Mouse (Mus musculus): ENCODE measurements at regions not wholly inside any gene's neighbourhood (a gene's known extent, or its start where the extent isn't known, plus 50 kb on each side); places are given as distances from the start of the nearest gene placed in this dataset.

DNA sequence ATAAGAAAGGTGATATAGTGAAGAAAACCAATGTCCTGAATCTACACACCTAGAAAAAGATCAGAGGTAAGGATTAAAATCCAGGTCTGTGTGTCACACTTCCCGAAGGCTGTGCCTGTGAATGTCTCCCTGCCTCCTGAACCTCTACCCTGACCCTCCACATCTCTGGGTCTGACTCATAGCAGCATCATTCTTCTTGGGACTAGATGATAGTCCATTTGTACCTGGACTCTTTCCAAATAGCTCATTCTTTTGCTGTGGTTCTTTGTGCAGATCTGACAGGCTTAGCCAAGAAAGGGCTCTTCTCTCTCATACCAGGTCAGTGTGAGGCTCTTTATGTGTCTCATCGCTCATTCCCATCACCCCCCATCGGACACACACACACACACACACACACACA lies 146.8 kb upstream of the 4930535I16Rik start:
- ATAC-seq: no peak
- 90% methylated on average over 3 of the region's 3 CpGs for WGBS

DNA sequence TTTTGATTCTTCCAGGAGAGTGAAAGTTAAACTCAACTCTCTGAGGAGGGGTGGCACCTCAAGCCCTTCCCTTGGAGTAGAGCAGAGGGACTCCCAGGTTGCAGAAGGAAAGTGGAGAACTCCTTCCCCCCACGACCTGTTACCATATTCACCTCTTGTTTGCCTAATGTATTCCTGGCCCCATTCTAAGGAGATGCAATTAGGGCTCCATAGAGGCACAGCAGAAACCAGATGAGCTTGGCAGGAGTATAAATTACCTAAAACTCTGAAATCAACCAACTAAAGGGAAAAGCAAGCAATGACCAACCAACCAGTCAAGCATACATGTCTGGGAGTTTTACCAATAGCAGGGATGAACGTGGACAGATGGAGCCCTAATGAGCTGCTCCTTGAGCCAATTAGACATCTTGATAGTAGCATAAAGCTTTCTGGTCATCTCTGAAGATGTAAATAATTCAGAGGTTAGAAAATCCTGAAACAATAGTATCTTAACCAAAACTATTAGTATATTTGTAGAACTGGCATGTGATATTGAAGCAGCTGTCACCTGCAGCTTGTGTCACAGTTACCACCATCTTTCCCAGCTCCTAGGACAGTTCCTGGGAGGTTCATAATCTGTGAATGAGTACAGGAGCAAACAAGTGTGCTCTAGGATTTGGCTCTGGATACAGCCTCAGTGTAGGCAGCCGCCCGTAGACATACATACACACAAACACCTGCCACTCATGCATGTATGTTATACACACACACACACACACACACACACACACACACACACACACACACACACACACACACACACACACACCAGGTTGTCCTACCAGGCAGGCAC lies 145.7 kb upstream of the 4930535I16Rik start:
- Histone ChIP-seq H3K27me3 (ENCODE audit: control insufficient read depth, insufficient read depth, low read depth, low read length) (no peaks in the 10 kb centered on the region), H3K4me2 (ENCODE audit: low read length) (no peak overlapping the region), H3K27ac (ENCODE audit: low read length) (no peak overlapping the region), H3K9me3 (replicated peaks; ENCODE audit: control insufficient read depth, low read length, poor library complexity, severe bottlenecking) (no peaks in the 10 kb centered on the region), H3K4me3 (ENCODE audit: low read depth, low read length) (no peak overlapping the region), H3K9ac (ENCODE audit: low read depth, low read length) (no peak overlapping the region), H3K36me3 (ENCODE audit: control insufficient read depth, insufficient read depth, low read length) (no peaks in the 10 kb centered on the region), H3K4me1 (ENCODE audit: control insufficient read depth, insufficient read depth, low read length) (no peaks in the 10 kb centered on the region)
- WGBS: 69% methylated on average over 4 of the region's 4 CpGs
- ATAC-seq: no peak

More for the DNA sequence above, 146.8 kb upstream of the 4930535I16Rik start:
- Histone ChIP-seq H3K27ac (ENCODE audit: low read length) (no peak overlapping the region), H3K9me3 (replicated peaks; ENCODE audit: control insufficient read depth, low read length, poor library complexity, severe bottlenecking) (no peaks in the 10 kb centered on the region), H3K4me2 (ENCODE audit: low read length) (no peak overlapping the region), H3K36me3 (ENCODE audit: control insufficient read depth, insufficient read depth, low read length) (no peaks in the 10 kb centered on the region), H3K27me3 (ENCODE audit: control insufficient read depth, insufficient read depth, low read depth, low read length) (no peaks in the 10 kb centered on the region), H3K4me3 (ENCODE audit: low read depth, low read length) (no peak overlapping the region), H3K4me1 (ENCODE audit: control insufficient read depth, insufficient read depth, low read length) (no peaks in the 10 kb centered on the region), H3K9ac (ENCODE audit: low read depth, low read length) (no peak overlapping the region)

DNA sequence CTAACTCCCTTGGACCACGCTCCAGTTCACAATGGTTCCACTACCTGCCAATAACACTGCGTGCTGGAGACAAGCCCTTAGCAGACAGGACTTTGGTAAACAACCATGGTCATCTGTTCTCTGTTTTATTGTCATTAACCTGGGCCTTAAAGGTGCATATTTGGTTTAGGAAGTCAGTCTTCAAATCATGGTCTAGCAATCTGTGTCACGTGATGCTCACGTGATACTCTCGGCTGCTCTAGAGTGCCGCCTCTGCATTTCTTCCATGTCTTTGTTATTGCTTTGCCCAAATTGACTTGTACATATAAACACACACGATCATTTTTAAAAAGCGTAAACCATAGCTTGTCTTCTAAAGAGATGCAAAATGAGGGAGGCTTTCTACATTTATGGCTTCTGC lies 139.8 kb upstream of the 4930535I16Rik start:
- ATAC-seq: no peak
- H3K9ac ChIP-seq (ENCODE audit: low read depth, low read length): no peak overlapping the region
- H3K4me2 ChIP-seq (ENCODE audit: low read length): no peak overlapping the region
- H3K36me3 ChIP-seq (ENCODE audit: control insufficient read depth, insufficient read depth, low read length): no peaks in the 10 kb centered on the region
- no peak overlapping the region for H3K4me3 ChIP-seq (ENCODE audit: low read depth, low read length)
- H3K9me3 ChIP-seq (replicated peaks; ENCODE audit: control insufficient read depth, low read length, poor library complexity, severe bottlenecking): no peaks in the 10 kb centered on the region
- H3K4me1 ChIP-seq (ENCODE audit: control insufficient read depth, insufficient read depth, low read length): no peaks in the 10 kb centered on the region
- no peaks in the 10 kb centered on the region for H3K27me3 ChIP-seq (ENCODE audit: control insufficient read depth, insufficient read depth, low read depth, low read length)
- WGBS: 95% methylated on average over 8 of the region's 8 CpGs
- H3K27ac ChIP-seq (ENCODE audit: low read length): no peak overlapping the region

DNA sequence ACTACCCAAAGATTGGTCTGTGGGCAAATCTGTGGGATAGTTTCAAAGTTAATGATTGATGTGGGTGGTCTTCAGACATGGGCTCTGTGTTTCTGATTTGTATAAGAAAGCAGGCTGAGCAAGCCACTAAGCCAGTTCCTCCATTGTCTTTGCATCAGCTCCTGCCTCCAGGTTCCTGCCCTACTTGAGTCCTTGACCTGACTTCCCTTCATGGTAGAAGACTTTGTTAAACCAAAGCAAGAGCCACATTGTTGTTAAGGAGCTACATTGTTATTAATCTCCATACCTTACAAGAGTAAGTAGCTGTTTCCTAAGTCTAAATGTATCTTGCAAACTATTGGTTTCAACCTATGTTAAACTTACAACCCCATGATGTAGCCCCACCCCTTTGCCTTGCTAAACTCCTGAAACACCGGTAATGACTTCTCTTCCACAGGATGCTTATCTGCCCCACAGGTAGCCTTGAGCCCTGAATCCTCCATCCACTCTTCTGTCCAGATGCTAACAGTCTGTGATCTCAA lies 136.5 kb upstream of the 4930535I16Rik start:
- WGBS: 86% methylated on average over 1 of the region's 1 CpGs
- Histone ChIP-seq H3K9me3 (replicated peaks; ENCODE audit: control insufficient read depth, low read length, poor library complexity, severe bottlenecking) (no peaks in the 10 kb centered on the region), H3K4me1 (ENCODE audit: control insufficient read depth, insufficient read depth, low read length) (no peaks in the 10 kb centered on the region), H3K9ac (ENCODE audit: low read depth, low read length) (no peak overlapping the region), H3K27me3 (ENCODE audit: control insufficient read depth, insufficient read depth, low read depth, low read length) (no peaks in the 10 kb centered on the region), H3K27ac (ENCODE audit: low read length) (no peak overlapping the region), H3K4me2 (ENCODE audit: low read length) (no peak overlapping the region), H3K36me3 (ENCODE audit: control insufficient read depth, insufficient read depth, low read length) (no peaks in the 10 kb centered on the region), H3K4me3 (ENCODE audit: low read depth, low read length) (no peak overlapping the region)
- no peak for ATAC-seq

DNA sequence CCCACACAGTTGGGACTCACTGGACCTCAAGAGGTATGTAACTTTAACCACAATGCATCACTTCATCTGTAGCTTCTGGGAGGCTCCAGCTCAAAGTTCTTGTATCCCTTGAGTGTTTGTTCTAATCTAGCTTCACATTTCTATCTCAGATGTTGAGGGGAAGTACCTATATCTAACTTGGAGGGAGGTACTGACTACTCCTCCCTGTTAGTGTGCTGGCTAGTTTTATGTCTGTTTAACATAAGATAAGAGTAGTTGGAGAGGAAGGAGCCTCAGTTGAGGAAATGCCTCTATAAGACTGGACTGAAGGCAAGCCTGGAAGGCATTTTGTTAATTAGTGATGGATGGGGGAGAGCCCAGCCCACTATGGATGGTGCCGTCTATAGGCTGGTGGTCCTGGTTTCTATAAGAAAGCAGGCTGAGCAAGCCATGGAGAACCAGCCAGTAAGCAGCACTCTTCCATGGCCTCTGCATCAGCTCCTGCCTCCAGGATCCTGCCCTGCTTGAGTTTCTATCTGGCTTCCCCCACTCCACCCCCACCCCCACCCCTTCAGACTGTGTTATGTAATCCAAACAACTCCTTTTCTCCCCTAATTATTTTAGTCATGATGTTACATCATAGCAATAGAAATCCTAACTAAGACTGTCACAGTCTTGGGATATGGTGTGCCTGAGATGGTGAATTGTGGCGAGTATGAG lies 135.7 kb upstream of the 4930535I16Rik start:
- no peak overlapping the region for H3K4me2 ChIP-seq (ENCODE audit: low read length)
- H3K4me3 ChIP-seq (ENCODE audit: low read depth, low read length): no peak overlapping the region
- H3K27ac ChIP-seq (ENCODE audit: low read length): no peak overlapping the region
- no peak for ATAC-seq
- H3K36me3 ChIP-seq (ENCODE audit: control insufficient read depth, insufficient read depth, low read length): no peaks in the 10 kb centered on the region
- H3K27me3 ChIP-seq (ENCODE audit: control insufficient read depth, insufficient read depth, low read depth, low read length): no peaks in the 10 kb centered on the region
- 96% methylated on average over 2 of the region's 2 CpGs for WGBS
- no peaks in the 10 kb centered on the region for H3K9me3 ChIP-seq (replicated peaks; ENCODE audit: control insufficient read depth, low read length, poor library complexity, severe bottlenecking)
- peaks cover 4% of the 10 kb centered on the region for H3K4me1 ChIP-seq (ENCODE audit: control insufficient read depth, insufficient read depth, low read length)
- H3K9ac ChIP-seq (ENCODE audit: low read depth, low read length): no peak overlapping the region

DNA sequence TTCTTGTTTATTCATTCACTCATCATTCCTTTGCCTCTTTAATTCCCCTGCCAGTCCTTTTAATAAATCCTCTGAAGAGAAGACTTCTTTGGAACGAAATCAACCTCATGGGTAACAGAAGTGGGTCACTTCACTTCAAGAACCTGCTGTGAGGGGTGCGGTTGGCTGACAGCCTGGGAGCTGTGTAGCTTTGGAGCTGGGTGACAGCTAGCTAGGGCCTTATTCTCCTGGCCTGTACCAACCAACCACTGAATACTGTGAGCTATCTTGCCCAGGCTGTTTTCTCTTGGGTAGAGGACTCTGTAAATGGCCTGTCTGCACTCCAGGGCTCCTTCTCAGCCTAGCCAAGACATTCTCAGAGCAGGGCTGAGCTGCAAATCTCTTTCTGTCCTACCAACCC lies 134.6 kb upstream of the 4930535I16Rik start:
- no peaks in the 10 kb centered on the region for H3K9me3 ChIP-seq (replicated peaks; ENCODE audit: control insufficient read depth, low read length, poor library complexity, severe bottlenecking)
- no peak overlapping the region for H3K27ac ChIP-seq (ENCODE audit: low read length)
- no peaks in the 10 kb centered on the region for H3K36me3 ChIP-seq (ENCODE audit: control insufficient read depth, insufficient read depth, low read length)
- H3K27me3 ChIP-seq (ENCODE audit: control insufficient read depth, insufficient read depth, low read depth, low read length): no peaks in the 10 kb centered on the region
- WGBS: 71% methylated on average over 2 of the region's 2 CpGs
- H3K9ac ChIP-seq (ENCODE audit: low read depth, low read length): no peak overlapping the region
- H3K4me2 ChIP-seq (ENCODE audit: low read length): no peak overlapping the region
- no peak for ATAC-seq
- H3K4me1 ChIP-seq (ENCODE audit: control insufficient read depth, insufficient read depth, low read length): peaks cover 11% of the 10 kb centered on the region
- H3K4me3 ChIP-seq (ENCODE audit: low read depth, low read length): no peak overlapping the region

DNA sequence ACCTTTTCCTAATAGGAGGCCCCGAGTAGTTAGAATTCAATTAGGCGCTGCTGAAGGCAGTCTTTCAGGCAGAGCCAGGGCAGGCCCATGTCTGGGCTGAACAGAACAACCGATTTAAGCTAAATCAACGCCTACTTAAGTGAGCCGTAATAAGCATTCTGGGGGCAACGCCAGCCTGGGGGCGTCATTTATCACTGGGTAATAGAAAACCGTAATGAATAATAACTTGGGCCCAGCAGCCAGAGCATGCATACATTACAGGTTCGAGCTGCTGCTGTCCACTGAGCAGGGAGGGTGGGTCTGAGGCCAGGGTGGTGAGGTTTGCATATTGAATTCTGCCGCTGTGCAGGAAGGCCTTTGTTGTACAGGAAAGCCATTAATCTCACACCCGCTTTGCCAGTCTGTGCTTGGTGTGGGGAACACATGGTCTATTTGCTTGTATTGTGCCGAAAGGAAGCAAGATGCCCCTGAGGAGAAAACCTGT lies 130.6 kb upstream of the 4930535I16Rik start:
- H3K4me3 ChIP-seq (ENCODE audit: low read depth, low read length): no peak overlapping the region
- no peaks in the 10 kb centered on the region for H3K9me3 ChIP-seq (replicated peaks; ENCODE audit: control insufficient read depth, low read length, poor library complexity, severe bottlenecking)
- ATAC-seq: peak; percentile 84
- H3K4me1 ChIP-seq (ENCODE audit: control insufficient read depth, insufficient read depth, low read length): peaks cover 11% of the 10 kb centered on the region
- no peaks in the 10 kb centered on the region for H3K27me3 ChIP-seq (ENCODE audit: control insufficient read depth, insufficient read depth, low read depth, low read length)
- 0 out of 2 replicates have a peak overlapping the region, but pooled peaks have one; percentile 34 for H3K9ac ChIP-seq (ENCODE audit: low read depth, low read length)
- no peak overlapping the region for H3K4me2 ChIP-seq (ENCODE audit: low read length)
- WGBS: 10% methylated on average over 12 of the region's 12 CpGs
- H3K27ac ChIP-seq (ENCODE audit: low read length): peak overlapping the region; percentile 47; the same call in 1 of the 2 replicates
- no peaks in the 10 kb centered on the region for H3K36me3 ChIP-seq (ENCODE audit: control insufficient read depth, insufficient read depth, low read length)

DNA sequence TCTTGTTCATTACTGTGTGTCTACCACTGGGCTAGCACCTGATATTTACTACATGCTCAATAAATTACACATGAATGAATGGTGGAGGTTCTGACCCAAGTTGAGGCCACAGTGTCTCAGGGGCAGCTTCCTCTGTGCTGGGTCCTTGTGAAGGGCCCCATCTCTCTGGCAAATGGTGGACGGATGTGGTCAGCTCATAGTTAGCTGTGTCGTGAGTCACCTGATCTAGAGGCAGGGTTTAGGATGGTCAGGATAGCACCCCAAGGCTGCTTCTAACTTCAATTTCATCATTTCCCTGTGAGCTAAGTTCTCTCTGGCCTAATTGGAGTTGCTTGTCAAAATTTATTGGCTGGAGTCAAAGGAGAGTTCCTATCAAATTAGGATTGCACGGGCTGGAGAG lies 130.1 kb upstream of the 4930535I16Rik start:
- Histone ChIP-seq H3K4me2 (ENCODE audit: low read length) (no peak overlapping the region), H3K36me3 (ENCODE audit: control insufficient read depth, insufficient read depth, low read length) (no peaks in the 10 kb centered on the region), H3K27me3 (ENCODE audit: control insufficient read depth, insufficient read depth, low read depth, low read length) (no peaks in the 10 kb centered on the region), H3K9ac (ENCODE audit: low read depth, low read length) (0 out of 2 replicates have a peak overlapping the region, but pooled peaks have one; percentile 34), H3K4me3 (ENCODE audit: low read depth, low read length) (no peak overlapping the region), H3K4me1 (ENCODE audit: control insufficient read depth, insufficient read depth, low read length) (peaks cover 11% of the 10 kb centered on the region), H3K9me3 (replicated peaks; ENCODE audit: control insufficient read depth, low read length, poor library complexity, severe bottlenecking) (no peaks in the 10 kb centered on the region), H3K27ac (ENCODE audit: low read length) (0 out of 2 replicates have a peak overlapping the region, but pooled peaks have one; percentile 22)
- WGBS: 49% methylated on average over 3 of the region's 3 CpGs
- peak; percentile 54; the same call in 1 of the 2 replicates for ATAC-seq

DNA sequence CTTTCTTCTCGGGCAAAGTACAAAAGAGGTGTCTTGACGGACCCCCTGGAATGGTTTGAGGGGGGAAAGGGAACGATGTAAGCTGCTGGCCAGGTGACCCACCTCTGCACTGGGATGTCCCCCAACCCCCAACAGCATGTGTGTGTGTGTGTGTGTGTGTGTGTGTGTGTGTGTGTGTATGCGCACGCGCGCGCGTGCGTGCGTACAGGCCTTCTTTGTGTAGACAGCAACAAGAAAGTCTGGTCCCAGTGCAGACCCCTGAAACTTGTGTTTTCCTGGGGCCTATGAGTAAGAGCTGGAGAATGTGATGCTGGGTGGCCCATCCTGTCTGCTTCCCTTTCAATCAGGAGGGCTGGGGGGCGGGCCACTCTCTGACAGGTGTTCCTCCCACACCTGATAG lies 118.7 kb upstream of the 4930535I16Rik start:
- Histone ChIP-seq H3K27me3 (ENCODE audit: control insufficient read depth, insufficient read depth, low read depth, low read length) (no peaks in the 10 kb centered on the region), H3K9me3 (replicated peaks; ENCODE audit: control insufficient read depth, low read length, poor library complexity, severe bottlenecking) (no peaks in the 10 kb centered on the region), H3K4me1 (ENCODE audit: control insufficient read depth, insufficient read depth, low read length) (peaks cover 32% of the 10 kb centered on the region), H3K9ac (ENCODE audit: low read depth, low read length) (no peak overlapping the region), H3K27ac (ENCODE audit: low read length) (peak overlapping the region; percentile 5), H3K4me2 (ENCODE audit: low read length) (no peak overlapping the region), H3K36me3 (ENCODE audit: control insufficient read depth, insufficient read depth, low read length) (no peaks in the 10 kb centered on the region), H3K4me3 (ENCODE audit: low read depth, low read length) (no peak overlapping the region)
- 55% methylated on average over 12 of the region's 12 CpGs for WGBS
- ATAC-seq: no peak

Measured in midbrain, embryonic 16.5 days (tissue).